Mouse (Mus musculus) ES-Bruce4 (cell line): ENCODE data around the gene Chchd6.

Experiments used
- CTCF ChIP-seq: IDR thresholded peaks from one replicate; pipeline ENCODE4 v1.8.1; 2011; ENCODE audit warnings: low read depth, low read length
- EP300 ChIP-seq: IDR thresholded peaks from 2 replicates; pipeline ENCODE4 v1.6.1; 2011; ENCODE audit warnings: low read depth, low read length; ENCODE audit not compliant: insufficient read depth
- POLR2A ChIP-seq: IDR thresholded peaks from one replicate; pipeline ENCODE4 v1.8.1; 2011; ENCODE audit warnings: low read length; ENCODE audit not compliant: insufficient read depth

- TF ChIP-seq EP300 (no peak), CTCF (no peak), POLR2A (no peak)
Observed at GRCm38 (mm10) chr6:89368812-89369211, 226.6 kb downstream of the Chchd6 start.
